In genomic region chr8:72899321-72899720, GRCm38 (mm10) we compare ENCODE assay signal across 34 mouse cellular contexts.
"Had no signal": no experiment of that assay in that cellular context is flagged by ENCODE, and none has a peak within 500 bp of the region (broad histone marks: within the 10 kb centered on the region; RNA-seq: fewer than 3 reads in every experiment).

No protein-coding gene starts in this region.

- H3K27ac ChIP-seq: heart, embryonic 13.5 days; heart, embryonic 15.5 days; hindbrain, embryonic 10.5 days; hindbrain, embryonic 12.5 days; hindbrain, embryonic 13.5 days; hindbrain, embryonic 14.5 days; hindbrain, embryonic 15.5 days; hindbrain, postnatal 0 days; intestine, embryonic 15.5 days; kidney, embryonic 15.5 days; kidney, postnatal 0 days; layer of hippocampus, adult 2 months; left cerebral cortex, adult 2 months had no signal

- H3K36me3 ChIP-seq: heart, embryonic 12.5 days; heart, embryonic 13.5 days; heart, embryonic 15.5 days; hindbrain, embryonic 10.5 days; hindbrain, embryonic 12.5 days; hindbrain, embryonic 13.5 days; hindbrain, embryonic 15.5 days; intestine, embryonic 15.5 days; kidney, embryonic 15.5 days had no signal

- H3K4me2 ChIP-seq: heart, embryonic 12.5 days; heart, embryonic 13.5 days; heart, embryonic 15.5 days; hindbrain, embryonic 12.5 days; hindbrain, embryonic 13.5 days; hindbrain, embryonic 14.5 days; hindbrain, embryonic 15.5 days; intestine, embryonic 15.5 days; kidney, embryonic 15.5 days had no signal

- DNase-seq: heart, postnatal 10 days; heart, postnatal 14 days; heart, postnatal 36 days; heart, postnatal 4 days; kidney, adult 11 months; kidney, adult 18-20 months; kidney, adult 2 months; kidney, adult 8-10 months; kidney, adult 9 months; kidney, postnatal 10 days; kidney, postnatal 14 days; kidney, postnatal 25 days; kidney, postnatal 36 days; kidney, postnatal 4 days; layer of hippocampus, adult 9-11 months; layer of hippocampus, postnatal 36 days had no signal

- H3K4me3 ChIP-seq: heart, embryonic 12.5 days; heart, embryonic 13.5 days; heart, embryonic 15.5 days; hindbrain, embryonic 10.5 days; hindbrain, embryonic 12.5 days; hindbrain, embryonic 13.5 days; hindbrain, embryonic 15.5 days; intestine, embryonic 15.5 days; kidney, embryonic 15.5 days; layer of hippocampus, adult 2 months; left cerebral cortex, adult 2 months had no signal

- H3K27me3 ChIP-seq: heart, embryonic 12.5 days; heart, embryonic 13.5 days; heart, embryonic 15.5 days; hindbrain, embryonic 12.5 days; hindbrain, embryonic 13.5 days; hindbrain, embryonic 15.5 days; intestine, embryonic 15.5 days; kidney, embryonic 15.5 days had no signal

- H3K4me1 ChIP-seq: heart, embryonic 12.5 days; heart, embryonic 13.5 days; heart, embryonic 15.5 days; hindbrain, embryonic 10.5 days; hindbrain, embryonic 12.5 days; hindbrain, embryonic 13.5 days; hindbrain, embryonic 15.5 days; intestine, embryonic 15.5 days; kidney, embryonic 15.5 days had no signal

- ATAC-seq: hindbrain, embryonic 16.5 days; hindbrain, postnatal 0 days; inflammation-experienced regulatory T-cells, adult 6 months; intestine, embryonic 15.5 days; intestine, embryonic 16.5 days; intestine, postnatal 0 days had no signal

- H3K9me3 ChIP-seq: heart, embryonic 12.5 days; heart, embryonic 13.5 days; heart, embryonic 15.5 days; hindbrain, embryonic 10.5 days; hindbrain, embryonic 12.5 days; hindbrain, embryonic 13.5 days; hindbrain, embryonic 15.5 days; intestine, embryonic 15.5 days; kidney, embryonic 15.5 days had no signal

- H3K9ac ChIP-seq: heart, embryonic 12.5 days; heart, embryonic 13.5 days; heart, embryonic 15.5 days; hindbrain, embryonic 12.5 days; hindbrain, embryonic 13.5 days; hindbrain, embryonic 14.5 days; hindbrain, embryonic 15.5 days; intestine, embryonic 15.5 days; kidney, embryonic 15.5 days had no signal
